Mouse (Mus musculus) left cerebral cortex, postnatal 10 days (tissue): Measurements from ENCODE around the gene Plau. TPM values are rescaled to one million over a fixed set of nuclear protein-coding genes. Genes with fewer than 3 reads are reported as not detected.
A peak's percentile ranks its signal among the peaks of the same experiment; 100 is the strongest.

Experiments used
- DNase-seq, 2 experiments: peaks; one replicate each; pipeline ENCODE4 v3.0.0; 2021 to 2022; ENCODE audit warnings: low spot score in 2 of 2, mixed read lengths in 1 of 2; ENCODE audit errors: extremely low spot score in 1 of 2
- intact Hi-C: fragments of 180-260 bp; cut with DNase I; formaldehyde crosslinking; loops from one replicate; pipeline ENCODE4 v1.15.1; 2025
- total RNA-seq, 2 experiments: library from RNA; stranded (reverse); gene quantifications; 2 replicates each; pipeline ENCODE4 v1.2.3; 2021

Plau gene
- total RNA-seq, 2 experiments from 2014 or later = 3.4 to 4.2 TPM

GRCm38 (mm10) chr14:20803606-20803938 is 32.9 kb upstream of the Plau start:
- intact Hi-C loops = loop anchor here (2.0 to 5.0 kb wide), 2 partner anchors 69 to 194 kb away; no protein-coding TSS in a partner anchor
- peak in 1 of 2 experiments; percentile 77 for DNase-seq

GRCm38 (mm10) chr14:20804481-20804880 is 32.0 kb upstream of the Plau start:
- intact Hi-C loops = loop anchor here (5.0 kb wide), 1 partner anchor 193 kb away; no protein-coding TSS in a partner anchor

GRCm38 (mm10) chr14:20804964-20805672 is 31.3 kb upstream of the Plau start:
- intact Hi-C loops = loop anchor here (5.0 kb wide), 1 partner anchor 192 kb away; no protein-coding TSS in a partner anchor
- peak; percentile 71 to 85 for DNase-seq

More at GRCm38 (mm10) chr14:20804481-20804880, 32.0 kb upstream of the Plau start:
- DNase-seq = no peak

- DNase-seq = no peak
- intact Hi-C loops = no loop called here
Observed at GRCm38 (mm10) chr14:20806116-20806840, 30.2 kb upstream of the Plau start.

GRCm38 (mm10) chr14:20809349-20809748 is 27.1 kb upstream of the Plau start:
- DNase-seq = no peak
- intact Hi-C loops = no loop called here

GRCm38 (mm10) chr14:20809820-20810219 is 26.6 kb upstream of the Plau start:
- DNase-seq = no peak
- intact Hi-C loops = no loop called here

- no peak for DNase-seq
- intact Hi-C loops = no loop called here
Observed at GRCm38 (mm10) chr14:20811236-20811635, 25.2 kb upstream of the Plau start.

GRCm38 (mm10) chr14:20811779-20812406 is 24.6 kb upstream of the Plau start:
- no peak for DNase-seq
- intact Hi-C loops = no loop called here

GRCm38 (mm10) chr14:20815448-20815847 is 21.0 kb upstream of the Plau start:
- no peak for DNase-seq
- intact Hi-C loops = no loop called here

GRCm38 (mm10) chr14:20824517-20824916 is 11.9 kb upstream of the Plau start:
- intact Hi-C loops = no loop called here
- DNase-seq = no peak

GRCm38 (mm10) chr14:20825516-20825915 is 10.9 kb upstream of the Plau start:
- intact Hi-C loops = no loop called here
- no peak for DNase-seq

GRCm38 (mm10) chr14:20827061-20827460 is 9.4 kb upstream of the Plau start:
- no peak for DNase-seq
- intact Hi-C loops = no loop called here

GRCm38 (mm10) chr14:20827491-20827890 is 9.0 kb upstream of the Plau start:
- DNase-seq = no peak
- intact Hi-C loops = no loop called here

- no peak for DNase-seq
- intact Hi-C loops = no loop called here
Observed at GRCm38 (mm10) chr14:20828524-20828923, 7.9 kb upstream of the Plau start.

- intact Hi-C loops = no loop called here
- no peak for DNase-seq
Observed at GRCm38 (mm10) chr14:20829523-20830366, 6.7 kb upstream of the Plau start.

- intact Hi-C loops = no loop called here
Observed at GRCm38 (mm10) chr14:20831141-20831910, 5.1 kb upstream of the Plau start.

GRCm38 (mm10) chr14:20831915-20832314 is 4.5 kb upstream of the Plau start:
- intact Hi-C loops = no loop called here

More at GRCm38 (mm10) chr14:20831141-20831910, 5.1 kb upstream of the Plau start:
- DNase-seq = no peak

GRCm38 (mm10) chr14:20833525-20833924 is 2.9 kb upstream of the Plau start:
- DNase-seq = no peak
- intact Hi-C loops = no loop called here

More at GRCm38 (mm10) chr14:20831915-20832314, 4.5 kb upstream of the Plau start:
- DNase-seq = no peak
